In the genomic region with DNA sequence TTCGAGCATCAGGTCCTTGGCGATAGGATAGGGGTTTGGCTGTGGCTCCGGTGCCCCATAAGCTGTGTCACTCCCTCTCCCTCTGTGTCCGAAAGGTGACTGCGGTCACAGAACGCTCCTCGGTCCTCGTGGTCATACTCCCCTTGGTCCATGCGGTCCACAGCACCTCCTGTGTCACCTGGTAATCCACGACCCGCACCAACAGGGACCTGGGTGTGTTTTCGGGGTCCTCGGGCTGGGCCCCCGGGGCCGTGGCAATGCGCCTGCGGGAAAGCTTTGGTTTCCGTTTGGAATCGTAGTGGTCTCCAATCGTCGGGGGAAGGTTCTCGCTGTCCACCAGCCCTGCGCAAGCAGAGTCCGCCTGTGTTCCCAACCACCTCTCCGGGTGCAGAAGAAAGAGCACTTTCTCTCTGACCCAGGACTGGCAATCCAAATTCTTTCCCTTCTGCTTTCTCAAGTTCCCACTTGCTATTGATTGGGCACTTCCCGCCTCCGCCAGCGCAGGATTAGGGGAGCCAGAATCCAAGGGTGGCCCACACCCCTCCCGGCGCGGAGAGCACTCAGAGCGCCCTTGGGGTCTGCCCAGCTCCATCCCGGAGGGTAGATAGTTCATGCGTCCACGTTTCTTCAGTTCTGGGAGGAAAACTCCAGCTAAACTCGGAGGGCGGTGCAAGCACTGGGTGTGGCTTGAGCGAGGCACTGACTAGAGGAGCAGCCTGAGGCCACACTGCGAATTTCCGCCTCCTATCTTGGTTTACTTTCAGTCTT, we compare ENCODE assay signal across 7 mouse cellular contexts. TPM values are rescaled to one million over a fixed set of nuclear protein-coding genes. Genes with fewer than 3 reads are reported as not detected.
DNase-seq lines count a peak whose midpoint lies in the region; ATAC-seq and TF ChIP-seq lines count a peak whose summit lies in the region.

A gene (minus strand): TSS at position 636 of the 768 bp plus-strand sequence.

- 0 out of 2 replicates have a peak, but pooled peaks have one; percentile 30 for ATAC-seq in G1E (ENCODE audit: extremely low read depth, insufficient number of reproducible peaks, low FRiP score, poor library complexity, severe bottlenecking)

- under 1% methylated on average over 40 of the region's 40 CpGs for WGBS in forebrain, embryonic 10.5 days

- H3K27me3 ChIP-seq in G1E (ENCODE audit: insufficient read depth, low read length) = peaks cover 12% of the 10 kb centered on the region
- peaks cover 11% of the 10 kb centered on the region; the same call in 1 of the 2 replicates for H3K27me3 ChIP-seq in forebrain, embryonic 10.5 days (ENCODE audit: poor library complexity, severe bottlenecking)
- no peaks in the 10 kb centered on the region for H3K27me3 ChIP-seq in megakaryocyte, embryonic 14.5 days (replicated peaks)

- intact Hi-C loops in heart, postnatal 10 days (cut with DNase I) = no loop called here

- peaks cover 34% of the 10 kb centered on the region for H3K4me1 ChIP-seq in G1E (ENCODE audit: insufficient read depth, low read depth, low read length)
- H3K4me1 ChIP-seq in forebrain, embryonic 10.5 days = peaks cover 13% of the 10 kb centered on the region
- peaks cover 55% of the 10 kb centered on the region for H3K4me1 ChIP-seq in megakaryocyte, embryonic 14.5 days

- TF ChIP-seq CTCF in G1E (IDR thresholded peaks at IDR 0.05; ENCODE audit: low read depth, low read length) = no peak

- H3K36me3 ChIP-seq in G1E (replicated peaks) = no peaks in the 10 kb centered on the region
- H3K36me3 ChIP-seq in forebrain, embryonic 10.5 days (replicated peaks) = no peaks in the 10 kb centered on the region
- no peaks in the 10 kb centered on the region for H3K36me3 ChIP-seq in megakaryocyte, embryonic 14.5 days (replicated peaks; ENCODE audit: low read length)

- peak within 1 kb of the TSS; percentile 71 for H3K4me3 ChIP-seq in G1E (ENCODE audit: low read depth, low read length)
- peak within 1 kb of the TSS; percentile 70 for H3K4me3 ChIP-seq in forebrain, embryonic 10.5 days
- H3K4me3 ChIP-seq in megakaryocyte, embryonic 14.5 days (replicated peaks) = peak within 1 kb of the TSS; percentile 100

- H3K27ac ChIP-seq in forebrain, embryonic 10.5 days = peak within 1 kb of the TSS; percentile 84

- H3K9me3 ChIP-seq in G1E (replicated peaks) = no peaks in the 10 kb centered on the region
- no peaks in the 10 kb centered on the region for H3K9me3 ChIP-seq in forebrain, embryonic 10.5 days
- no peaks in the 10 kb centered on the region for H3K9me3 ChIP-seq in megakaryocyte, embryonic 14.5 days

- DNase-seq in G1E (ENCODE audit: low spot score) = no peak
- DNase-seq in adrenal gland, postnatal 10 days = peak; percentile 72
- DNase-seq in forebrain, embryonic 10.5 days (ENCODE audit: extremely low spot score, low spot score) = peak; percentile 38
- peak; percentile 59 to 63 for DNase-seq in heart, postnatal 10 days
- DNase-seq in kidney, postnatal 25 days = peak; percentile 59 to 75
- DNase-seq in skeletal muscle tissue, adult 2 months (ENCODE audit: low read depth, low spot score) = peak; percentile 51

RNA-seq across cellular contexts. Expression of the gene that starts here (rescaled TPM):
- total RNA-seq in G1E (2014; fragmentation: Nextera tagmentation) (not detected in 2 replicates), G1E (2017) (0.12 and 0.71 TPM in 2 replicates)
- 0.11 and 0.29 TPM in 2 replicates for polyA plus RNA-seq in G1E (2012)
- total RNA-seq in adrenal gland, postnatal 10 days (2021) = 1 to 10 TPM; 1.6 to 1.7 TPM
- 1.0 and 1.1 TPM in 2 replicates for polyA plus RNA-seq in forebrain, embryonic 10.5 days (2016; fragmentation: Nextera tagmentation; extraction: Ambion mirVana)
- total RNA-seq in heart, postnatal 10 days (2021) = under 1 TPM; 0.37 to 0.84 TPM
- polyA plus RNA-seq in megakaryocyte, embryonic 14.5 days (2012; ENCODE audit: insufficient read depth, low replicate concordance) = 1.1 and 3.3 TPM in 2 replicates

Comparison
In these comparisons a context has a peak if more than half of its experiments do, and no peak if none do; other contexts are left out.
1. Peak in ATAC-seq and H3K4me3 ChIP-seq in G1E; RNA of the gene not detected or under 1 TPM.
2. Peak in DNase-seq in heart, postnatal 10 days; RNA of the gene not detected or under 1 TPM.